Mouse (Mus musculus) G1E (cell line): Measurements from ENCODE around the gene Dnajc16. TPM values are rescaled to one million over a fixed set of nuclear protein-coding genes. Genes with fewer than 3 reads are reported as not detected.

Experiments used
- ATAC-seq: 2 replicates; pipeline ENCODE4 v1.8.0; 2016; ENCODE audit warnings: mild to moderate bottlenecking; ENCODE audit not compliant: insufficient number of reproducible peaks, poor library complexity, low FRiP score, severe bottlenecking; ENCODE audit errors: extremely low read depth
- DNase-seq: peaks from one replicate; pipeline ENCODE4 v3.0.0; 2012; ENCODE audit warnings: low spot score
- H3K27me3 ChIP-seq: 2 replicates; pipeline ENCODE4 v1.6.1; 2012; ENCODE audit warnings: mild to moderate bottlenecking, low read length, inconsistent platforms; ENCODE audit not compliant: insufficient read depth
- H3K36me3 ChIP-seq: replicated peaks from 2 replicates; pipeline ENCODE3; 2012; ENCODE audit warnings: mild to moderate bottlenecking, inconsistent platforms
- H3K4me1 ChIP-seq: 2 replicates; pipeline ENCODE4 v1.6.1; 2012; ENCODE audit warnings: low read depth, low read length, inconsistent platforms, mixed read lengths; ENCODE audit not compliant: insufficient read depth
- H3K4me3 ChIP-seq: 2 replicates; pipeline ENCODE4 v1.5.1; 2012; ENCODE audit warnings: low read depth, mild to moderate bottlenecking, inconsistent platforms, low read length, moderate library complexity, mixed read lengths
- H3K9me3 ChIP-seq: replicated peaks from 2 replicates; pipeline ENCODE4 v1.6.1; 2012; ENCODE audit warnings: inconsistent platforms
- CTCF ChIP-seq: IDR thresholded peaks from 2 replicates; pipeline ENCODE4 v1.5.1; 2012; ENCODE audit warnings: low read depth, low read length, inconsistent platforms, mixed read lengths
- GATA1 ChIP-seq: IDR thresholded peaks from 2 replicates; pipeline ENCODE4 v1.6.1; 2012; ENCODE audit warnings: borderline replicate concordance, low read length, inconsistent platforms, mixed read lengths
- GATA2 ChIP-seq: IDR thresholded peaks from 2 replicates; pipeline ENCODE4 v1.6.1; 2012; ENCODE audit warnings: low read depth, low read length, inconsistent platforms, borderline replicate concordance
- POLR2AphosphoS5 ChIP-seq: IDR thresholded peaks from 2 replicates; pipeline ENCODE4 v1.6.1; 2012; ENCODE audit warnings: low read depth, low read length, inconsistent platforms; ENCODE audit not compliant: insufficient replicate concordance
- TAL1 ChIP-seq: conservative IDR thresholded peaks from 2 replicates; pipeline ENCODE4 v1.6.1; 2012; ENCODE audit warnings: low read depth, low read length, inconsistent platforms, mixed read lengths
- polyA plus RNA-seq: library from polyadenylated mRNA; stranded (reverse); fragments of >175 nt; gene quantifications from 2 replicates; pipeline ENCODE4 v1.2.3, GENCODE M21; 2012
- total RNA-seq, 2 experiments: library from RNA; stranded (forward) in 1 of 2; stranded (reverse) in 1 of 2; fragments of 200-1000 nt in 1 of 2; fragments of >200 nt in 1 of 2; fragmentation: Nextera tagmentation in 1 of 2; gene quantifications; 2 replicates each; pipeline ENCODE4 v1.2.3; 2014 to 2017

The Dnajc16 gene
- total and polyA plus RNA-seq, 3 experiments: 2.9 to 10.6 (median 9.9) TPM

- peaks cover 11% of the 10 kb centered on the region for H3K4me1 ChIP-seq
- H3K36me3 ChIP-seq: no peaks in the 10 kb centered on the region
- DNase-seq: no peak
- H3K9me3 ChIP-seq: no peaks in the 10 kb centered on the region
- no peak for ATAC-seq
- peaks cover 5% of the 10 kb centered on the region; the same call in 1 of the 2 replicates for H3K27me3 ChIP-seq
- no peak overlapping the region for H3K4me3 ChIP-seq
- no peak for TF ChIP-seq TAL1
- no peak for TF ChIP-seq GATA1
- TF ChIP-seq POLR2AphosphoS5: no peak
- TF ChIP-seq CTCF: no peak
- no peak for TF ChIP-seq GATA2
These were observed 52.7 kb downstream of the Dnajc16 start for GRCm38 (mm10) chr4:141738015-141738414.

GRCm38 (mm10) chr4:141736856-141737255, 53.9 kb downstream of the Dnajc16 start:
- DNase-seq (no peak), ATAC-seq (no peak)
- Histone ChIP-seq H3K27me3 (peaks cover 5% of the 10 kb centered on the region; the same call in 1 of the 2 replicates), H3K9me3 (no peaks in the 10 kb centered on the region), H3K4me3 (no peak overlapping the region), H3K36me3 (no peaks in the 10 kb centered on the region), H3K4me1 (peaks cover 15% of the 10 kb centered on the region)
- TF ChIP-seq GATA1 (no peak), CTCF (no peak), GATA2 (no peak), TAL1 (no peak), POLR2AphosphoS5 (no peak)

GRCm38 (mm10) chr4:141735206-141735560, 55.5 kb downstream of the Dnajc16 start:
- no peak for DNase-seq
- TF ChIP-seq GATA2: no peak
- TF ChIP-seq TAL1: no peak
- no peak for TF ChIP-seq GATA1
- TF ChIP-seq POLR2AphosphoS5: no peak
- no peak for TF ChIP-seq CTCF

GRCm38 (mm10) chr4:141734446-141735205, 56.1 kb downstream of the Dnajc16 start:
- peak; percentile 80 for ATAC-seq
- peaks cover 13% of the 10 kb centered on the region; the same call in 1 of the 2 replicates for H3K27me3 ChIP-seq
- H3K36me3 ChIP-seq: no peaks in the 10 kb centered on the region
- DNase-seq: peak; percentile 74
- TF ChIP-seq CTCF: no peak
- no peak for TF ChIP-seq TAL1
- TF ChIP-seq GATA2: no peak
- no peak for TF ChIP-seq POLR2AphosphoS5
- no peak for TF ChIP-seq GATA1
- H3K4me3 ChIP-seq: peak overlapping the region; percentile 53; the same call in 1 of the 2 replicates
- H3K4me1 ChIP-seq: peaks cover 21% of the 10 kb centered on the region
- H3K9me3 ChIP-seq: no peaks in the 10 kb centered on the region

More at GRCm38 (mm10) chr4:141735206-141735560, 55.5 kb downstream of the Dnajc16 start:
- Histone ChIP-seq H3K36me3 (no peaks in the 10 kb centered on the region), H3K4me1 (peaks cover 21% of the 10 kb centered on the region), H3K27me3 (peaks cover 11% of the 10 kb centered on the region; the same call in 1 of the 2 replicates), H3K4me3 (peak overlapping the region; percentile 53; the same call in 1 of the 2 replicates), H3K9me3 (no peaks in the 10 kb centered on the region)
- ATAC-seq: no peak

- H3K4me1 ChIP-seq: peaks cover 21% of the 10 kb centered on the region
- DNase-seq (no peak), ATAC-seq (no peak)
- H3K36me3 ChIP-seq: no peaks in the 10 kb centered on the region
- H3K9me3 ChIP-seq: no peaks in the 10 kb centered on the region
- H3K4me3 ChIP-seq: no peak overlapping the region
- no peak for TF ChIP-seq CTCF
- no peak for TF ChIP-seq TAL1
- no peak for TF ChIP-seq GATA2
- no peak for TF ChIP-seq POLR2AphosphoS5
- TF ChIP-seq GATA1: no peak
- peaks cover 21% of the 10 kb centered on the region for H3K27me3 ChIP-seq
These were observed 59.0 kb downstream of the Dnajc16 start for GRCm38 (mm10) chr4:141731766-141732165.

- H3K27me3 ChIP-seq: peaks cover 21% of the 10 kb centered on the region
- no peaks in the 10 kb centered on the region for H3K9me3 ChIP-seq
- TF ChIP-seq CTCF: no peak
- TF ChIP-seq GATA1: no peak
- TF ChIP-seq TAL1: no peak
- no peak for TF ChIP-seq GATA2
- no peak for TF ChIP-seq POLR2AphosphoS5
- ATAC-seq (no peak), DNase-seq (no peak)
- no peaks in the 10 kb centered on the region for H3K36me3 ChIP-seq
- H3K4me1 ChIP-seq: peaks cover 29% of the 10 kb centered on the region
- H3K4me3 ChIP-seq: no peak overlapping the region
These were observed 60.3 kb downstream of the Dnajc16 start for GRCm38 (mm10) chr4:141730401-141730800.
